Mouse (Mus musculus) stomach, embryonic 14.5 days (tissue): ENCODE data around the gene Dusp16. TPM values are rescaled to one million over a fixed set of nuclear protein-coding genes. Genes with fewer than 3 reads are reported as not detected.
"Not testable (repeated sequence)": the region's sequence is repeated elsewhere in the genome, so short reads cannot be mapped to it uniquely, and the experiment has no call there.

Experiments used
- ATAC-seq: fragments of 200-750 bp; cut with Nextera tagmentation; 2 replicates; pipeline ENCODE4 v1.8.0; 2017; ENCODE audit warnings: low read depth, moderate TSS enrichment; ENCODE audit not compliant: insufficient number of reproducible peaks, insufficient read depth, low FRiP score
- H3K27ac ChIP-seq: fragments of 300-500 bp; sonication (generic); 2 replicates; pipeline ENCODE4 v1.5.1; 2014; ENCODE audit warnings: mild to moderate bottlenecking, low read length, moderate library complexity, mixed read lengths
- H3K27me3 ChIP-seq: fragments of 300-500 bp; sonication (generic); 2 replicates; pipeline ENCODE4 v1.6.1; 2014; ENCODE audit warnings: low read length, control low read depth, mixed read lengths; ENCODE audit not compliant: control insufficient read depth, insufficient read depth
- H3K36me3 ChIP-seq: fragments of 300-500 bp; sonication (generic); 2 replicates; pipeline ENCODE4 v1.6.1; 2014; ENCODE audit warnings: mild to moderate bottlenecking, control low read depth, low read length, moderate library complexity, mixed read lengths; ENCODE audit not compliant: control insufficient read depth, insufficient read depth
- H3K4me1 ChIP-seq: fragments of 300-500 bp; sonication (generic); 2 replicates; pipeline ENCODE4 v1.6.1; 2014; ENCODE audit warnings: low read length, control low read depth, mixed read lengths; ENCODE audit not compliant: control insufficient read depth, insufficient read depth
- H3K4me2 ChIP-seq: fragments of 300-500 bp; sonication (generic); replicated peaks from 2 replicates; pipeline ENCODE4 v1.6.1; 2014; ENCODE audit warnings: low read depth, low read length, control low read depth
- H3K4me3 ChIP-seq: fragments of 300-500 bp; sonication (generic); 2 replicates; pipeline ENCODE4 v1.5.1; 2014; ENCODE audit warnings: low read depth, low read length, control low read depth
- H3K9ac ChIP-seq: fragments of 300-500 bp; sonication (generic); replicated peaks from 2 replicates; pipeline ENCODE4 v1.6.1; 2014; ENCODE audit warnings: low read depth, mild to moderate bottlenecking, control low read depth, low read length, moderate library complexity, mixed read lengths
- H3K9me3 ChIP-seq: fragments of 300-500 bp; sonication (generic); 2 replicates; pipeline ENCODE4 v1.6.1; 2016; ENCODE audit warnings: low read depth, low read length, control low read depth; ENCODE audit not compliant: control insufficient read depth
- WGBS: fragments of 180-500 bp; shearing (Covaris S2); extraction: QIAGEN DNeasy Blood & Tissue Kit; methylation state at CpG from one replicate; pipeline ENCODE4 v1.1.7; 2014; 5-methylcytosine and 5-hydroxymethylcytosine counted together
- polyA plus RNA-seq: library from polyadenylated mRNA; unstranded; fragments of >200 nt; fragmentation: Nextera tagmentation; extraction: Ambion mirVana; gene quantifications from 2 replicates; pipeline ENCODE4 v1.2.1, GENCODE M21; 2014

Gene Dusp16
- polyA plus RNA-seq, 1 experiment from 2014 or later: 19.2 TPM

- Histone ChIP-seq H3K27ac (no peak overlapping the region), H3K4me2 (no peak overlapping the region), H3K4me3 (no peak overlapping the region), H3K9me3 (no peaks in the 10 kb centered on the region), H3K27me3 (no peaks in the 10 kb centered on the region), H3K4me1 (no peaks in the 10 kb centered on the region), H3K36me3 (no peaks in the 10 kb centered on the region), H3K9ac (no peak overlapping the region)
- ATAC-seq: no peak
- WGBS: 68% methylated on average over 4 of the region's 4 CpGs
Observed at GRCm38 (mm10) chr6:134696146-134696545, 96.3 kb downstream of the Dusp16 start.

- Histone ChIP-seq H3K4me1 (no peaks in the 10 kb centered on the region), H3K4me3 (no peak overlapping the region), H3K4me2 (no peak overlapping the region), H3K9me3 (no peaks in the 10 kb centered on the region), H3K27ac (no peak overlapping the region), H3K9ac (no peak overlapping the region), H3K36me3 (no peaks in the 10 kb centered on the region), H3K27me3 (no peaks in the 10 kb centered on the region)
- WGBS: 55% methylated on average over 3 of the region's 3 CpGs
- ATAC-seq: no peak
Observed at GRCm38 (mm10) chr6:134695625-134696024, 96.8 kb downstream of the Dusp16 start.

GRCm38 (mm10) chr6:134694988-134695387 lies 97.4 kb downstream of the Dusp16 start:
- H3K9ac ChIP-seq: no peak overlapping the region
- H3K4me3 ChIP-seq: no peak overlapping the region
- ATAC-seq: no peak
- no peaks in the 10 kb centered on the region for H3K36me3 ChIP-seq
- H3K27me3 ChIP-seq: no peaks in the 10 kb centered on the region
- H3K27ac ChIP-seq: no peak overlapping the region
- no peaks in the 10 kb centered on the region for H3K9me3 ChIP-seq
- H3K4me2 ChIP-seq: no peak overlapping the region
- WGBS: 98% methylated on average over 3 of the region's 3 CpGs
- no peaks in the 10 kb centered on the region for H3K4me1 ChIP-seq

GRCm38 (mm10) chr6:134694498-134694897 lies 97.9 kb downstream of the Dusp16 start:
- 93% methylated on average over 6 of the region's 6 CpGs for WGBS
- H3K4me3 ChIP-seq: no peak overlapping the region
- H3K4me2 ChIP-seq: no peak overlapping the region
- H3K36me3 ChIP-seq: no peaks in the 10 kb centered on the region
- H3K27ac ChIP-seq: no peak overlapping the region
- no peak for ATAC-seq
- no peaks in the 10 kb centered on the region for H3K9me3 ChIP-seq
- H3K4me1 ChIP-seq: no peaks in the 10 kb centered on the region
- H3K27me3 ChIP-seq: no peaks in the 10 kb centered on the region
- H3K9ac ChIP-seq: no peak overlapping the region

- no peaks in the 10 kb centered on the region for H3K4me1 ChIP-seq
- no peaks in the 10 kb centered on the region for H3K27me3 ChIP-seq
- ATAC-seq: no peak
- H3K36me3 ChIP-seq: no peaks in the 10 kb centered on the region
- no peak overlapping the region for H3K9ac ChIP-seq
- H3K9me3 ChIP-seq: no peaks in the 10 kb centered on the region
- no peak overlapping the region for H3K4me2 ChIP-seq
- WGBS: 89% methylated on average over 6 of the region's 6 CpGs
- no peak overlapping the region for H3K4me3 ChIP-seq
- no peak overlapping the region for H3K27ac ChIP-seq
Observed at GRCm38 (mm10) chr6:134685515-134685914, 106.9 kb downstream of the Dusp16 start.

GRCm38 (mm10) chr6:134685040-134685439 lies 107.4 kb downstream of the Dusp16 start:
- Histone ChIP-seq H3K9me3 (no peaks in the 10 kb centered on the region), H3K4me3 (no peak overlapping the region), H3K4me2 (no peak overlapping the region), H3K27ac (no peak overlapping the region), H3K4me1 (no peaks in the 10 kb centered on the region), H3K36me3 (no peaks in the 10 kb centered on the region), H3K9ac (no peak overlapping the region), H3K27me3 (no peaks in the 10 kb centered on the region)
- ATAC-seq: no peak
- 55% methylated on average over 2 of the region's 2 CpGs for WGBS

- Histone ChIP-seq H3K27ac (no peak overlapping the region), H3K4me1 (no peaks in the 10 kb centered on the region), H3K9ac (no peak overlapping the region), H3K4me3 (no peak overlapping the region), H3K27me3 (no peaks in the 10 kb centered on the region), H3K4me2 (no peak overlapping the region), H3K9me3 (no peaks in the 10 kb centered on the region), H3K36me3 (no peaks in the 10 kb centered on the region)
- WGBS: 72% methylated on average over 6 of the region's 6 CpGs
- ATAC-seq: no peak
Observed at GRCm38 (mm10) chr6:134684354-134684915, 108.0 kb downstream of the Dusp16 start.

- WGBS: 89% methylated on average over 4 of the region's 4 CpGs
- not testable (repeated sequence) for H3K36me3 ChIP-seq, H3K4me1 ChIP-seq, H3K9ac ChIP-seq, ATAC-seq, H3K4me3 ChIP-seq, H3K9me3 ChIP-seq, H3K4me2 ChIP-seq, H3K27me3 ChIP-seq, H3K27ac ChIP-seq
Observed at GRCm38 (mm10) chr6:134679330-134679729, 113.1 kb downstream of the Dusp16 start.

- no peak for ATAC-seq
- Histone ChIP-seq H3K36me3 (no peaks in the 10 kb centered on the region), H3K9me3 (no peaks in the 10 kb centered on the region), H3K27me3 (no peaks in the 10 kb centered on the region), H3K27ac (no peak overlapping the region), H3K4me1 (no peaks in the 10 kb centered on the region), H3K4me2 (no peak overlapping the region), H3K4me3 (no peak overlapping the region), H3K9ac (no peak overlapping the region)
- 51% methylated on average over 3 of the region's 3 CpGs for WGBS
Observed at GRCm38 (mm10) chr6:134678037-134678436, 114.4 kb downstream of the Dusp16 start.
